Mouse (Mus musculus): ENCODE data around the gene Herpud2. TPM values are rescaled to one million over a fixed set of nuclear protein-coding genes. Genes with fewer than 3 reads are reported as not detected.
A peak's percentile ranks its signal among the peaks of the same experiment; 100 is the strongest.

Gene Herpud2
- 15.1 and 15.8 TPM in 2 replicates for polyA plus RNA-seq (2015; fragmentation: Nextera tagmentation; extraction: Ambion mirVana)

- WGBS (ENCODE audit: insufficient replicate concordance) = under 1% methylated on average over 36 of the region's 51 CpGs
Measured at GRCm38 (mm10) chr9:25151611-25152241, at the start of gene Herpud2. Herpud2 (minus strand) TSS chr9:25151820.

GRCm38 (mm10) chr9:25200987-25201386 lies 49.4 kb upstream of the Herpud2 start:
- H3K36me3 ChIP-seq (replicated peaks) = no peaks in the 10 kb centered on the region
- H3K4me2 ChIP-seq = no peak overlapping the region
- H3K27ac ChIP-seq (replicated peaks) = no peak overlapping the region
- H3K4me1 ChIP-seq (replicated peaks) = no peaks in the 10 kb centered on the region
- no peak overlapping the region for H3K9ac ChIP-seq
- no peaks in the 10 kb centered on the region for H3K27me3 ChIP-seq
- H3K4me3 ChIP-seq (replicated peaks) = no peak overlapping the region
- no peak for ATAC-seq (ENCODE audit: insufficient read depth)
- no peaks in the 10 kb centered on the region for H3K9me3 ChIP-seq (replicated peaks)
- 63% methylated on average over 3 of the region's 3 CpGs for WGBS (ENCODE audit: insufficient replicate concordance)

More at GRCm38 (mm10) chr9:25151611-25152241, at the start of gene Herpud2:
- Histone ChIP-seq H3K27me3 (no peaks in the 10 kb centered on the region), H3K9me3 (replicated peaks) (no peaks in the 10 kb centered on the region), H3K27ac (replicated peaks) (peak within 1 kb of the TSS; percentile 100), H3K4me1 (replicated peaks) (peaks cover 31% of the 10 kb centered on the region), H3K4me2 (peak within 1 kb of the TSS; percentile 74), H3K36me3 (replicated peaks) (no peaks in the 10 kb centered on the region), H3K9ac (peak within 1 kb of the TSS; percentile 97), H3K4me3 (replicated peaks) (peak within 1 kb of the TSS; percentile 95)
- peak; percentile 95 for ATAC-seq (ENCODE audit: insufficient read depth)

- H3K4me3 ChIP-seq (replicated peaks) = no peak overlapping the region
- no peak overlapping the region for H3K27ac ChIP-seq (replicated peaks)
- H3K9ac ChIP-seq = no peak overlapping the region
- no peaks in the 10 kb centered on the region for H3K36me3 ChIP-seq (replicated peaks)
- H3K27me3 ChIP-seq = no peaks in the 10 kb centered on the region
- no peaks in the 10 kb centered on the region for H3K4me1 ChIP-seq (replicated peaks)
- no peaks in the 10 kb centered on the region for H3K9me3 ChIP-seq (replicated peaks)
- WGBS (ENCODE audit: insufficient replicate concordance) = 62% methylated on average over 3 of the region's 3 CpGs
- no peak for ATAC-seq (ENCODE audit: insufficient read depth)
- no peak overlapping the region for H3K4me2 ChIP-seq
Measured at GRCm38 (mm10) chr9:25200148-25200547, 48.5 kb upstream of the Herpud2 start.

- Histone ChIP-seq H3K36me3 (replicated peaks) (no peaks in the 10 kb centered on the region), H3K4me3 (replicated peaks) (no peak overlapping the region), H3K9me3 (replicated peaks) (no peaks in the 10 kb centered on the region), H3K27ac (replicated peaks) (no peak overlapping the region), H3K4me2 (no peak overlapping the region), H3K4me1 (replicated peaks) (no peaks in the 10 kb centered on the region), H3K9ac (no peak overlapping the region), H3K27me3 (no peaks in the 10 kb centered on the region)
- WGBS (ENCODE audit: insufficient replicate concordance) = 51% methylated on average over 5 of the region's 5 CpGs
- no peak for ATAC-seq (ENCODE audit: insufficient read depth)
Measured at GRCm38 (mm10) chr9:25196746-25197145, 45.1 kb upstream of the Herpud2 start.

GRCm38 (mm10) chr9:25191612-25192011 lies 40.0 kb upstream of the Herpud2 start:
- ATAC-seq (ENCODE audit: insufficient read depth) = no peak
- no peaks in the 10 kb centered on the region for H3K9me3 ChIP-seq (replicated peaks)
- 25% methylated on average over 2 of the region's 2 CpGs for WGBS (ENCODE audit: insufficient replicate concordance)
- no peak overlapping the region for H3K27ac ChIP-seq (replicated peaks)
- H3K4me1 ChIP-seq (replicated peaks) = no peaks in the 10 kb centered on the region
- H3K4me2 ChIP-seq = no peak overlapping the region
- no peak overlapping the region for H3K9ac ChIP-seq
- H3K36me3 ChIP-seq (replicated peaks) = no peaks in the 10 kb centered on the region
- no peak overlapping the region for H3K4me3 ChIP-seq (replicated peaks)
- H3K27me3 ChIP-seq = no peaks in the 10 kb centered on the region

GRCm38 (mm10) chr9:25186501-25186900 lies 34.9 kb upstream of the Herpud2 start:
- no peak overlapping the region for H3K9ac ChIP-seq

GRCm38 (mm10) chr9:25185854-25186253 lies 34.2 kb upstream of the Herpud2 start:
- H3K9ac ChIP-seq = no peak overlapping the region
- H3K4me1 ChIP-seq (replicated peaks) = no peaks in the 10 kb centered on the region
- H3K36me3 ChIP-seq (replicated peaks) = no peaks in the 10 kb centered on the region
- no peak for ATAC-seq (ENCODE audit: insufficient read depth)
- H3K27me3 ChIP-seq = no peaks in the 10 kb centered on the region
- WGBS (ENCODE audit: insufficient replicate concordance) = 45% methylated on average over 7 of the region's 7 CpGs
- H3K27ac ChIP-seq (replicated peaks) = no peak overlapping the region
- H3K9me3 ChIP-seq (replicated peaks) = no peaks in the 10 kb centered on the region
- H3K4me3 ChIP-seq (replicated peaks) = no peak overlapping the region
- H3K4me2 ChIP-seq = no peak overlapping the region

More at GRCm38 (mm10) chr9:25186501-25186900, 34.9 kb upstream of the Herpud2 start:
- no peaks in the 10 kb centered on the region for H3K36me3 ChIP-seq (replicated peaks)
- H3K4me1 ChIP-seq (replicated peaks) = no peaks in the 10 kb centered on the region
- WGBS (ENCODE audit: insufficient replicate concordance) = 55% methylated on average over 4 of the region's 4 CpGs
- no peak overlapping the region for H3K4me3 ChIP-seq (replicated peaks)
- H3K9me3 ChIP-seq (replicated peaks) = no peaks in the 10 kb centered on the region
- ATAC-seq (ENCODE audit: insufficient read depth) = no peak
- no peak overlapping the region for H3K4me2 ChIP-seq
- no peak overlapping the region for H3K27ac ChIP-seq (replicated peaks)
- no peaks in the 10 kb centered on the region for H3K27me3 ChIP-seq

GRCm38 (mm10) chr9:25184606-25185005 lies 33.0 kb upstream of the Herpud2 start:
- 57% methylated on average over 2 of the region's 2 CpGs for WGBS (ENCODE audit: insufficient replicate concordance)
- H3K9ac ChIP-seq = no peak overlapping the region
- no peaks in the 10 kb centered on the region for H3K27me3 ChIP-seq
- no peaks in the 10 kb centered on the region for H3K4me1 ChIP-seq (replicated peaks)
- no peak overlapping the region for H3K4me2 ChIP-seq
- H3K9me3 ChIP-seq (replicated peaks) = no peaks in the 10 kb centered on the region
- H3K27ac ChIP-seq (replicated peaks) = no peak overlapping the region
- no peak overlapping the region for H3K4me3 ChIP-seq (replicated peaks)
- H3K36me3 ChIP-seq (replicated peaks) = no peaks in the 10 kb centered on the region
- ATAC-seq (ENCODE audit: insufficient read depth) = no peak

- Histone ChIP-seq H3K4me3 (replicated peaks) (no peak overlapping the region), H3K9ac (no peak overlapping the region), H3K36me3 (replicated peaks) (no peaks in the 10 kb centered on the region), H3K9me3 (replicated peaks) (no peaks in the 10 kb centered on the region), H3K4me1 (replicated peaks) (peaks cover 13% of the 10 kb centered on the region), H3K4me2 (no peak overlapping the region), H3K27ac (replicated peaks) (no peak overlapping the region), H3K27me3 (no peaks in the 10 kb centered on the region)
- ATAC-seq (ENCODE audit: insufficient read depth) = no peak
- 67% methylated on average over 3 of the region's 3 CpGs for WGBS (ENCODE audit: insufficient replicate concordance)
Measured at GRCm38 (mm10) chr9:25178066-25178465, 26.4 kb upstream of the Herpud2 start.

- Histone ChIP-seq H3K27me3 (no peaks in the 10 kb centered on the region), H3K36me3 (replicated peaks) (no peaks in the 10 kb centered on the region), H3K27ac (replicated peaks) (no peak overlapping the region), H3K4me1 (replicated peaks) (peaks cover 17% of the 10 kb centered on the region), H3K4me2 (no peak overlapping the region), H3K9me3 (replicated peaks) (no peaks in the 10 kb centered on the region), H3K4me3 (replicated peaks) (no peak overlapping the region), H3K9ac (no peak overlapping the region)
- 78% methylated on average over 5 of the region's 5 CpGs for WGBS (ENCODE audit: insufficient replicate concordance)
- ATAC-seq (ENCODE audit: insufficient read depth) = no peak
Measured at GRCm38 (mm10) chr9:25177201-25177600, 25.6 kb upstream of the Herpud2 start.

GRCm38 (mm10) chr9:25176562-25176961 lies 24.9 kb upstream of the Herpud2 start:
- no peak overlapping the region for H3K27ac ChIP-seq (replicated peaks)
- 67% methylated on average over 1 of the region's 1 CpGs for WGBS (ENCODE audit: insufficient replicate concordance)
- H3K27me3 ChIP-seq = no peaks in the 10 kb centered on the region
- H3K9ac ChIP-seq = no peak overlapping the region
- H3K4me2 ChIP-seq = no peak overlapping the region
- no peaks in the 10 kb centered on the region for H3K36me3 ChIP-seq (replicated peaks)
- no peak overlapping the region for H3K4me3 ChIP-seq (replicated peaks)
- H3K4me1 ChIP-seq (replicated peaks) = peaks cover 17% of the 10 kb centered on the region
- no peaks in the 10 kb centered on the region for H3K9me3 ChIP-seq (replicated peaks)
- no peak for ATAC-seq (ENCODE audit: insufficient read depth)

- H3K4me1 ChIP-seq (replicated peaks) = peaks cover 17% of the 10 kb centered on the region
- H3K9me3 ChIP-seq (replicated peaks) = no peaks in the 10 kb centered on the region
- H3K27me3 ChIP-seq = no peaks in the 10 kb centered on the region
- no peak for ATAC-seq (ENCODE audit: insufficient read depth)
- H3K4me3 ChIP-seq (replicated peaks) = no peak overlapping the region
- H3K36me3 ChIP-seq (replicated peaks) = no peaks in the 10 kb centered on the region
- no peak overlapping the region for H3K9ac ChIP-seq
- H3K4me2 ChIP-seq = no peak overlapping the region
- H3K27ac ChIP-seq (replicated peaks) = no peak overlapping the region
- WGBS (ENCODE audit: insufficient replicate concordance) = 68% methylated on average over 6 of the region's 6 CpGs
Measured at GRCm38 (mm10) chr9:25175978-25176377, 24.4 kb upstream of the Herpud2 start.

All from liver, embryonic 15.5 days (tissue).